Mouse (Mus musculus) adrenal gland, adult 2 months (tissue): ENCODE measurements around the gene Ppp2r5e. TPM values are rescaled to one million over a fixed set of nuclear protein-coding genes. Genes with fewer than 3 reads are reported as not detected.
A peak's percentile ranks its signal among the peaks of the same experiment; 100 is the strongest.
"Not testable (repeated sequence)": the region's sequence is repeated elsewhere in the genome, so short reads cannot be mapped to it uniquely, and the experiment has no call there.

Experiments used
- DNase-seq: peaks from one replicate; pipeline ENCODE4 v3.0.0; 2021
- polyA plus RNA-seq: library from polyadenylated mRNA; depleted of rRNA; stranded (reverse); fragments of >200 nt; gene quantifications from 2 replicates; pipeline ENCODE4 v1.2.3, GENCODE M21; 2012
- total RNA-seq, 2 experiments: library from RNA; stranded (reverse); gene quantifications; 2 replicates each; pipeline ENCODE4 v1.2.3; 2021

Ppp2r5e gene
- total and polyA plus RNA-seq, 3 experiments, result 45.2 to 57.4 (median 50.3) TPM

GRCm38 (mm10) chr12:75486568-75487286, 109.3 kb downstream of the Ppp2r5e start:
- no peak for DNase-seq

GRCm38 (mm10) chr12:75482781-75483180, 113.3 kb downstream of the Ppp2r5e start:
- no peak for DNase-seq

- no peak for DNase-seq
These were observed 114.0 kb downstream of the Ppp2r5e start for GRCm38 (mm10) chr12:75482015-75482414.

- DNase-seq, result no peak
These were observed 116.0 kb downstream of the Ppp2r5e start for GRCm38 (mm10) chr12:75480031-75480430.

- no peak for DNase-seq
These were observed 116.6 kb downstream of the Ppp2r5e start for GRCm38 (mm10) chr12:75479375-75479898.

GRCm38 (mm10) chr12:75478596-75478995, 117.4 kb downstream of the Ppp2r5e start:
- DNase-seq, result no peak

- DNase-seq, result no peak
These were observed 117.9 kb downstream of the Ppp2r5e start for GRCm38 (mm10) chr12:75478117-75478516.

GRCm38 (mm10) chr12:75473021-75473420, 123.0 kb downstream of the Ppp2r5e start:
- DNase-seq, result no peak

- DNase-seq, result no peak
These were observed 123.9 kb downstream of the Ppp2r5e start for GRCm38 (mm10) chr12:75472107-75472506.

GRCm38 (mm10) chr12:75467814-75468213, 128.2 kb downstream of the Ppp2r5e start:
- no peak for DNase-seq

- no peak for DNase-seq
These were observed 128.9 kb downstream of the Ppp2r5e start for GRCm38 (mm10) chr12:75467127-75467526.

- DNase-seq, result no peak
These were observed 129.8 kb downstream of the Ppp2r5e start for GRCm38 (mm10) chr12:75466206-75466605.

- no peak for DNase-seq
These were observed 131.9 kb downstream of the Ppp2r5e start for GRCm38 (mm10) chr12:75464016-75464769.

GRCm38 (mm10) chr12:75460561-75460960, 135.5 kb downstream of the Ppp2r5e start:
- DNase-seq, result no peak

- DNase-seq, result peak; percentile 67
These were observed 136.4 kb downstream of the Ppp2r5e start for GRCm38 (mm10) chr12:75459656-75460055.

GRCm38 (mm10) chr12:75453441-75453840, 142.6 kb downstream of the Ppp2r5e start:
- DNase-seq, result no peak

GRCm38 (mm10) chr12:75453027-75453426, 143.0 kb downstream of the Ppp2r5e start:
- DNase-seq, result peak; percentile 49

- no peak for DNase-seq
These were observed 145.5 kb downstream of the Ppp2r5e start for GRCm38 (mm10) chr12:75450592-75450991.

- no peak for DNase-seq
These were observed 146.0 kb downstream of the Ppp2r5e start for GRCm38 (mm10) chr12:75450011-75450410.

- DNase-seq, result no peak
These were observed 146.5 kb downstream of the Ppp2r5e start for GRCm38 (mm10) chr12:75449475-75449966.

GRCm38 (mm10) chr12:75448921-75449320, 147.1 kb downstream of the Ppp2r5e start:
- peak; percentile 36 for DNase-seq

GRCm38 (mm10) chr12:75446245-75446644, 149.8 kb downstream of the Ppp2r5e start:
- no peak for DNase-seq

- not testable (repeated sequence) for DNase-seq
These were observed 163.6 kb downstream of the Ppp2r5e start for GRCm38 (mm10) chr12:75432400-75432799.
